Mouse (Mus musculus): Measurements from ENCODE around the gene Pde4d.

Pde4d gene

DNA sequence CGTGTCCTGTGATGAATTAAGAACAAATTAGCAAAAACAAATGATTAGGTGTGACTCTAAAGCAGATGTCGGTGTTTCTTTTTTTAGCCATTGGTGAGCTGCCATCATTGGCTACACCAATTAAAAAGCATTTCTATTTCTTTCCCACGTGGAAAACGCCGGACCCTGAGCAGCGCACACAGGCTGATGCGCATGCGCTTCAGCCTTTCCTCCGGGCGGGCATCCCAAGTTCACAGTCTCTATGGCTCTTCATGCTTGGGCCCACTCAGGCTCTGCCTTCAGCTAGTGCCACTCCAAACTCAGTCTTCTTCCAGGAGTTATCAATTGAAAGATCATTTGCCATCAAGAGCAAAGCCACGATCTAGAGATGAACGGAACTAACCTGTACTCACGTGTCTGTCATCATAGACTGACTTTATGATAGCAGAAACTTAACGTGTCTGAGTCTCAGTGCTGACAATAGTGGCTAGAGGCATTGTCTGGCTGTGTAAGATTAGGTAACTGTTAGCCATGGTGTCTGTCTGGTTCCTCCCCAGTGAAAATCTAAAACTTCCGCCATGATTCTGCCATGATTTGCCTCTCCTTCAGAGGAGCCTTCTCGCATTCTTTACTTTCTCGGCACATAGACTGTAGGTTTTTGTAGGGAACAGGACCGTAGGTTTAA, 1175.8 kb downstream of the Pde4d start:
- DNase-seq (ENCODE audit: low read depth): no peak

DNA sequence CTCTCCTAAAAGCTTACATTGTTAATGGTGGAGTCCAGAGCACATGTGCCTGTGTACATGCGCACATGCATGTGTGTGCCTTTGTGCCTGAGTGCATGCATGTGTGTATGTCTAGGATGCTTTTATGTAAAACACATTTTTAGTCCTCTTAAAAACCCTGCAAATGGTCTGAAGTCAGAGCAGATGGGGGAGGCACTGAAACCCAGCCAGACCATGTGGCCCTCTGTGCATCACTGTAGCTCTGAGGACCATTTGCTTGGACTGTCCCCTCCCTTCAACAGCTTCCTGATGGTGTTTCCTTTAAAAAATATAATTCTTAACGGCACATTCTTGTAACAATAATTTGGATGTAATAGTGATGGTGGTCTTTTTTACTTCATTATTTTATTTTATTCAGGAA, 1177.5 kb downstream of the Pde4d start:
- no peak for DNase-seq (ENCODE audit: low read depth)

DNA sequence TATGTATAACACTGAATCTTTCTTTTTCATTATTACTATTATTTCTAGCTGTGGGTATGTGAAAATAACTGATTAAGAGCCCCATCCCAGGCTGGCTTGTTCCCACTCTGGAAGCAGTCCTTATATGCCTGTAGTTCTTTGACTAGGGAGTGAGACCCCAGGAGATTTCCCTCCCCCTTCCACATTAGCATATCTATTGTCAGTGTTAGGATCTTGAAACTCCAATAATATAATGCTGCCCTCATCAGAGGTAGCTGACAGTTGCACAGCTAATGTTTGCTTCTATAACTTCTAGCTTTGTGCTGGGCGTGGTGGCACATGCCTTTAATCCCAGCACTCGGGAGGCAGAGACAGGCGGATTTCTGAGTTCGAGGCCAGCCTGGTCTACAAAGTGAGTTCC, 1178.9 kb downstream of the Pde4d start:
- DNase-seq (ENCODE audit: low read depth): no peak

DNA sequence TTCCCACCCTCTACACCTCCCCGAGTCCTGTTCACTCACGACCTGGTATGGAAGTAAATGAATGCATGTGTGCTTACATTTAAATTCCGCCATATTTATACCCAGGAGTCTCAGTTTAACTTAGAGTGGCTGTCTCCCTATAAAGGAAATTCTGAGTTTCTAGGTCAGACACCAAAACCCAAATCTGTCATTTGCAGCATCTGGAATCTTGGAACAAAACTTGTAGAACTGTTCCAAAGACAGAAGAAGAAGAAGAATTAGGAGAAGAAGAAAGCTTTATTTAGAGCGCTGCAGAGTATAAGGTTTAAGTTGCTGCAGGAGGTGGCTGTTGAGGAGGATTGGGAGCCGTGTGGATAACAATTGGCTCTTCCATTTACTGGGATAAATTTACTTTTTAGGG, 1179.5 kb downstream of the Pde4d start:
- DNase-seq (ENCODE audit: low read depth): no peak

DNA sequence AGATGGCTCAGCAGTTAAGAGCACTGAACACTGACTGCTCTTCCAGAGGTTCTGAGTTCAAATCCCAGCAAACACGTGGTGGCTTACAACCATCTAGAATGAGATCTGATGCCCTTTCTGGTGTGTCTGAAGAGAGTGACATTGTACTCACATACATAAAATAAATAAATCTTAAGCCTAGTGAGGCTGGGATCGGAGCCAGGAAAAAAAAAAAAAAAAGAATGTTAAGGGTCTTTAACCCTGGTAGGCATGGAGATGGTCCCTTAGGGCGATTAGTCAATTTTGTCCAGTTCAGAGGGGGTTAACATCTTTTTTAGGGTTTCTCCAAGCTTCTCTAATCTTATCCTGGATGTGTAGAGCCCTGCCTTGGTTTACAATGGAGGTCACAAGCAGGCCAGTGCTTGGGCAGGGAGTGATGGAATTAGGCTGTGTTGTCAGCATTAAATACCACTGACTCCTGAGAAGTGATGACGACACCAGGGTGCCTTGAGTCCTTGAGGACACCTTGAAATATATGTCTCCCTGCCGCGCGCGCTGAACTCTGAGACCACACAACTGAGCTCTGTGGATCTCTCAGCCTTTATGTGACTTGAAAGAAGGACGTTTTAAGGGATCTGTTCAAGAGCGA, 1181.8 kb downstream of the Pde4d start:
- no peak for DNase-seq (ENCODE audit: low read depth)

DNA sequence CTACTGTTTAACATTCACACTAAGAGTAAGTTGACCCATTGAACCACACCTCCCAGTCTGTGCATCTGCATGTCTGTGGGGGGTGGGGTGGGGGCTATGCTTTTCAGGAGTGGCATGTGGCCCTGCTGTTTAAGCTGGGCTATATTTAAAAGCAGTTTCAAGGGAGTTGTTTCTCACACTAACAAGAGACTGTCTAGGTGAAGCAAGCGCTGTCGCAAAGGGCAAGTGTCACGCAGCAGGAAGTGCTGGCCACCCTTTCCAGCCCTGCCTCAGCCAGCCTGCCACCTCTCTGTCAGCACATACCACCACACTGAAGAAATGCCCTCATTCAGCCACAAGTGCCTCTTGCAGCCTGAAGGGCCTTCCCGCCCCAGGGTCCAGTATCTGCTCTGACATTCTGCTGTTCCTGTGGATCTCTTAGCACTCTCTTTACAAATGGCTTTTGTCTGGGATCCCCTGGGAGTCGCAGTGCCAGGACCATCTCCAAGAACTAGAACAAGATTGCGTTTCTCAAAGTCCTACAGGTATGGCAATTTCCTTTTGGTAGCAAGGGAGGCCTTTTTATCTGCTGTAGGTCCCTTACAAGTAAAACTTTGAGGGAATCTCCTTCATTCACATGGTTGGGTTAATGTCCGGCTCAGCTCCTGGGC, 1182.8 kb downstream of the Pde4d start:
- no peak for DNase-seq (ENCODE audit: low read depth)

DNA sequence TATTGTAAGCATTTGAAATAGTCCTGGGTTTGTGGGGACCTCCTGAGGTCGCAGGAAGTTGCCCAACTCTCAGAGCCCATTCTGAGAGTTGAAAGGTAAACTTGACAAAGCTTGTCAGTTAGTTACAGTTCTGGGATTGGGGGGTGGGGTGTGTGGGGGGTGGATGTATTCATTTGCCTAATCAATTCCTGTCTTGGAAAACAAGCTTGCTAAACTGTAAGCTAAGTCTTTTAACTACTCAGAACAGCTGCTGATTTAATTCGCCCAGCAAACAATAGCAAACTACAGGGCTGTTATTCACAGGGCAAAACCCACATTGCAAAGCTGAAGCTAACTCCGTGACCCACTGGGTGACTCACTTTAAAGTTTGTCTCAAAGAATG, 1183.3 kb downstream of the Pde4d start:
- no peak for DNase-seq (ENCODE audit: low read depth)

DNA sequence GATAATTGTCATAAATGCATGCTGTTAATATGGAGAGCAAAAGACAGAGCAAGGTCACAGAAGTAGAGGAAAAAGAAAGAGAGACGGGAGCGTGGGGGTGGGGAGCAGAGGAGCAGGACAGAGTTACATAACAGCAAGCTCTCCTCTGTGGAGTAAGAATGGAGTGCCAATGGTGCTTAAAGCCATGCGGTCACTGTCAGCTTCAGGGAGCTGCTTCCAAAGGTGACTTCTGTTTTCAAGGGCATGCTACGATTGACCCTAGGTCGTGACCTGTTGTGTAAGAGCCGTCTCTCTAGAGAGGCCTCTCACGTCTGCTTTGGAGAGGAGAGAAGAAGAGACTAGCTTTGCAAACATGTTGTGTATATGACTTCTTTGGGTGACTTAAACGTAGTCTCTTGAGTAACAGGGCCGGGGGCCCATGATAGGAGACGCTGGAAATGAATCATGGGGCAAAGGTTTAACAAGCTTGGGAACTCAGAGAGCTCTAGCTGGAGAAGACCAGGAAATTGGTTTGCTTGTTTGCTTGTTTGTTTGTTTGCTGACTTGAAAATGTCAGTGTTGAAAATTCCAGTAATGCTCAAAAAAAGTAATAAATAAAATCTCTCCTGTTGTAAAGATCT, 1186.3 kb downstream of the Pde4d start:
- DNase-seq (ENCODE audit: low read depth): no peak

DNA sequence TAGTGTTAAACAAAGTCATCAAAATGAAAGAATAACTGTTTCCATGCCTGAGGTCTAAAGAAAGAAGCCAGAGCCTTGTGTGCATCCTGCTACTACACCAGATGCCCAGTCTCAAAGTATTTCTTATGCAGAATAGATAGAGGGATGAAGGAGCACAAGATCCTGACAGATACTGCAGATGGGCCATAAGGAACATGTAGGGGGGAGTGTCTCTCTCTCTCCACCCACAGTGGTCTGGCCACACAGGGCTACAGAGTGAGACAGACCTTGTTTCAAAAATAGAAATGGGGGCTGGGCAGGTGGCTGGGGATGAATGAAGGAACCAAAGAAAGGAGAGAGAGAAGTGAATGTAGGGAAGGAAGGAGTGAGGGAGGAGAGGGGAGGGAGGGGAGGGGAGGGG, 1188.5 kb downstream of the Pde4d start:
- DNase-seq (ENCODE audit: low read depth): no peak

DNA sequence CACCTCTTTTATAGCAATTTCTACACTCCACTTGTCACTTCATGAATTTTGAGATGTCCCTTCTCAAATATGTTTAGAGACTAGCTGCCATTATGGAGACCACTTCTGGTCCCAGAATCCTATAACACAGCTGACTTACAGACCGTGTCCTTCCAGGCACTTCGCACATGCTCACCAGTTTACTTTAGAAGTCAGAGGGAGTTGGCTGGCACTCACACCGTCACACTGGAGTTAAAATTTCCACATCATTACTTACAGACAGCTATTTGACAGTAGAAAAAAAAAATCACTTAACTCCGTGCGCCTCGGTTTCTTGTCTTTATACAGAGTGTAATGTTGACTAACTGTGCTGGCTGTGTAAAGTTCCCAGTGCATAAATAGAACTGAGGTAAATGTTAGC, 1189.5 kb downstream of the Pde4d start:
- no peak for DNase-seq (ENCODE audit: low read depth)

DNA sequence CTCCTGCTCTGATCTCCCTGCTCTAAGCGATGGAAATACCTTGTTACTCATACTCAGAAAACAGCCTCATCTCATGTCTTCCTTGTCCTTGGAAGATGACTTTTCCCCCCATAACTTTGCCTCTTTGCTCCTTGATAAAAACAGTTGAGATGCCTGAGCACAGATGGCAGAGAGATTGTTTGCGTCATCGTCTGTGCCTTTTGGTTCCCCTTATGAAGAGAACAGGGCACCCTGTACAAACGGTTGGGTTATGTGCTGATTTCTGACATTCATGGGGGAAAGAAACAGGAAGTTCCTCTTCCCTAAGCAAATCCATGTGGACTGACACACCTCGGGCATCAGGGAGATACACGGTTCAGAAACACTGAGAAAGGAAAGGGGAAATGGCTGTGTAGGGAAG, 1191.8 kb downstream of the Pde4d start:
- no peak for DNase-seq (ENCODE audit: low read depth)

DNA sequence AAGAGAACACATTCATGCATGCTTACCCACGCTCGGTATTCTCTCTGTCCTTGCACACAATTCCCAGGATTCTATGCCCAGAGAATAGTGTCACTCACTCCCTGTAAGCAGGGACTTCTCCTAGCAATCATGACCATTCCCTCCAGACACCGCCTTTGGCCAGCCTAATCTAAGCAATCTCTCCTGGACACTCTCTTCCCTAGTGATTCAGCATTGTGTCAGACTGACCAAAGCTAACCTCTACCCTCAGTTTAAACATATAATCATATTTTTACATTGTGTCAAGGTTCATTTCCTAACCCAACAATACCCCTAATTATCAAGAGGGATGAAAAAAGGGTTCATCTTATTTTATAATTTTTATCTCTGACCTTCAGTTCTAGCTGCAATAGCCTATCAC, 1193.7 kb downstream of the Pde4d start:
- no peak for DNase-seq (ENCODE audit: low read depth)

DNA sequence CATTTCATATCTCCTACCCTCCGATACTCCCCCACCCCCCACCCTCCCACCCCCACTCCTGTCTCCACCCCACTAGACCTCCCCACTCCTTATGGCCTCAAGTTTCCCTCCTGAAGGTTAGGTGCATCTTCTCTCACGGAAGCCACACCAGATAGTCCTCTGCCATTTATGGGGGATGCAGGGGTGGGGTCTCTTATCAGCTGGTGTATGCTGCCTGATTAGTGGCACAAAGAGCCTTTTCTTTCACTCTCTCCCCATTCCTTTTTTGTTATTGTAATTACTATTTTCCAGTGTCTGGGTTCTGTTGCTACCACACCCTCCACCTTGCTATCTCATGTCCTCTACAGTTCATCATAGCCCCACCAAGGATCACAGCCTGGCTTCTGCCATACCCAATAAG, 1194.3 kb downstream of the Pde4d start:
- DNase-seq (ENCODE audit: low read depth): no peak

DNA sequence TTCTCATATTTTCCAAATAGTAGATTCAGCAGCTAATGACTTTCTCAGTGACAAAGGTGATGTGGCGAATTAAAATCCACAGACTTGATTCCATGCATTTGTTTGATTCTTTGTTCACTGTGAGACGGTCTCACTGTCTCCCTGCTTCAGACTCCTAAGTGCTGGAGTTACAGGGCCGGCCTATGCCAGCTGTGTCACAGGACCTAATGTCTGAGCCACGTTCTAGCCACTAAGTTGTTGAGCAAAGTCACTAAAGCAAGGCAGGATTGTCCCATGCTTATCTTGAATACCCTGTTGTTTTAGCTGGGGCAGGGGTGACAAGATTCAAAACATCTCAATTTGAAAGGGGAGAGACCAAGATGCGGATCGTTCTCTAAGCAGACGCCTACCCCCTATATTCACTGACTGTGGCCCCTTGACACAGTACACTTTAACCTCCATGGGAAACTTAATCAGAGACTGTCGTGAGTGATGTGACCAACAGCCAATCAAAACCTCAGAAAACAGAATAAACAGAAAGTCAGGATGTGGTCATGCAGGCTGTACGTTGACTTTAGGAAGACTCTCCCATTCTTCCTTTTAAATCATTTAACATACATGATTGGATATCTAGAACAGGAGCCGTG, 1195.6 kb downstream of the Pde4d start:
- DNase-seq (ENCODE audit: low read depth): no peak

DNA sequence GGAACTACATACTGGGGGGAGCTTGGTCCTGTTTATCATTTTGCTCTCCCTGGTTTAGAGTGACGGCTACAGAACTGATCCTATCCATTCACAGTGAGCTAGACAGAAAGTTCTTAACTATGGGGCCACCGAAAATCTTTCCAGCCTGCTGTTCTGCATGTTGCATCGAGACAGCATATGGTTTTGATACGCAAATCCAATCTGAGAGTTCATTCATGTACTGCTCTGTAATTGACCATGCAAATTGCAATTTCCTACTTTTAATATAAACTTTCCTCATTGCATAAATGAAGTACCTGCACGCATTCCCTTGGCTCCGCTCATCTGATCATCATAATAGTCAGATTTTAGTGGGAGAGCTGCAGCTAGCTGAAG, 1196.1 kb downstream of the Pde4d start:
- DNase-seq (ENCODE audit: low read depth): no peak

DNA sequence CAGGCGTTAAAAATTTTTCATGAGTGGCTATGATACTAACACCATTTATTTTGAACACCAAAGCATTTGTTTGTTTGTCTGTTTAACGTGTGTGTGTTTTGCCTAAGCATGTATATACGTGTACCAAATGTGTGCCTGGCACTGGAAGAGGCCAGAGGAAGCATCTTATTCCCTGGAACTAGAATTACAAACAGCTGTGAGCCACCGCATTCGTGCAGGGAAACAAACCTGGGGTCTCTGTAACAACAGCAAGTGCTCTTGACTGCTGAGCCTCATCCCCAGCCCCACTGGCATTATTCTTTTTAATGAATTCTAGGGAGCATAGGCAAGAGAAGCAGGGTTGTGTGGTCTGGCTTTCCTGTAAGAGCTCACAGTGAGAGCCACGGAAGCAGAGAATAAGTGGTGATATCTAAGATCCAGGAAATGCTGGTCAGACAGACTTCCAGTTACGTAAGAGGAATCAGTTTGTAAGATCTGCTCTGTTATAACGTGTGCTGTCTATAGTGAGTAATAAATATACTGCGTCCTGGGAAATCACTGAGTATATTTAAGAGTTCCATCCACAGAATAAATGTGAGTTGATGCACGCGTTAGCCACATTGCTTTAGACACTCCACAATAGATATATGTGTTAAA, 1197.0 kb downstream of the Pde4d start:
- no peak for DNase-seq (ENCODE audit: low read depth)

DNA sequence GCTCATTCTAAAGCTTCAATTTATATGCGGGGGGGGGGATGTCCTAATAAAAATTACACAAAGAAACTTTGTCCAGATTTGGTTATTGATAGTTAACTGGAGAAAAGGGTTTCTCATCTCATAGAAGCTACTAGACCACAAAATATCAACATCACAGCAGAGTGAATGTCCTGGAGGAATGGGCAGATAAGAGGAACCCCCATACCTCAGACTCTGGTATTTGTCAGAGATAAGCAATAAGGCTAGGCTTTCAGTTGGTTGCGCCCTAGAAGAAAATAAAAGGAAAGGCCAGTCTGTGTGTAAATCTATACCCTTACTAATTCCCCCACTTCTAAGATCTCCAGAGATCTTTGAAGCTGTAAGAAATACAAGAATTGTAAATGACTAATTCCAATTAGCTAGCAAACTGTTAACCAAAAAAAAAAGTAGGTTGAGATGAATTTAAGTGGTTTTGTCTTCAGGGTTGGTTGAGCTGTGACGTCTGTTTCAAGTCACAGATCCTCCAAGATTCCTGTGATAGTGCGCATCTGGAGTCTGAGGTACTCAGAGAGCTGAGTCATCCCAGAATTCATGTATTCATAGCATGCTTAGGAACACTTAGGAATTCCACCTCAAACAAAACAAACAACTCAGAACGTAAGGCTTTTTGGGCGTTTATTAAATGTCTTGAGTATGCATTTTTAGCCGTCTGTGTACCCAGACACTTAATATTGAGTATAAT, 1197.9 kb downstream of the Pde4d start:
- DNase-seq (ENCODE audit: low read depth): no peak

DNA sequence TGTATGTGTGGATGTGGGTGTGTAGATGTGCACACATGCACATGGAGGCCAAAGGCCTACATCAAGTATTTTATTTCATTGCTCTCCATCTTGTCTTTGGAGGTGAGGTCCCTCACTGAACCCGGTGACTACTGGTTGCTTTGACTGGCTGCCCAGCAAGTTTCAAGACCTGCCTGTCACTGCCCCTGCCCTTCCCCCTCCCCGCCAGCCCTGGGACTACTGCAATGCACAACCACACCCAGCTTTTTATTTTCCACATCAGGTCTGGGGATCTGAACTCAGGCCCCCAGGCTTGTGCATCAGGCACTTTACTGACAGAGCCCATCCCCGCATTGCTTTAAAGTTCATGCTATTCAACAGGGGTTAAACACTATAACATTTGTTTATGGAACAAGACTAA, 1198.6 kb downstream of the Pde4d start:
- no peak for DNase-seq (ENCODE audit: low read depth)

DNA sequence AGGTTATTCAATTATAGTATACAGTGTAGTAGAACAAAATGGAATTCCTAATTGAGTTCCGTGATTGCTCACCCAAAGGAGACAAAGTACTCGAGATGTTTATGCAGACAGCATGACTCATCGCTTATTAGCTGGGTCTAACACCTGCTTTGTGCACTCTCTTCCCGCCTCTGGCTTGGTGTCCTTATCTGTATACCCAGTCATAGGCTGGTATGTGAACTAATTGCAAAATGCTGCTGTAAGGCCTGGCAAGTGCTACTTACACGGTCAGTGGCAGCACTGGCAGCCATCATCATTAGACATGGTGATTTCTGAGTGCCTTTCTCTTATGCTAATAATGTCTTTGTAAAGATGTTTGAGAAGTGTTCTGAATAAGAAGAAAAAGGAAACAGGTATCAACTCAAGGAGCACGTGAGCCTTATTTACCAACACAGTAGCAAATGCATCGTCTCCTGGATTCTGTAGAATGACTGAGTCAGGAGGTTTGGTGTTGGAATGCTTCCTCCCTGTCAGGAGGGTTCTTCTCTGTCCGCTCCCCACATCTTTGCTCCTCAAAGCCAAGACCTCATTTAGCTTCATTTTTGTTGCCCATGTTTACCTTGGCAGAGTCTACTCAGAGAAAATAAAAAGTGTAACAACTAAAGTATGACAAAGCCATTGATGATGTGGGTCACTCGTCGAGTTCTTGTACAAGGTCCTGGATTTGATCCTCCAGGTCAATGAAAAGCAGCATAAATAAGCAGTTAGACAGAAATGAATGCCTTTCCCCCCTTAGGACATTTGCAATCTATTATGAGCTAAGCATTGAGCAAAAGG, 1202.2 kb downstream of the Pde4d start:
- no peak for DNase-seq (ENCODE audit: low read depth)

DNA sequence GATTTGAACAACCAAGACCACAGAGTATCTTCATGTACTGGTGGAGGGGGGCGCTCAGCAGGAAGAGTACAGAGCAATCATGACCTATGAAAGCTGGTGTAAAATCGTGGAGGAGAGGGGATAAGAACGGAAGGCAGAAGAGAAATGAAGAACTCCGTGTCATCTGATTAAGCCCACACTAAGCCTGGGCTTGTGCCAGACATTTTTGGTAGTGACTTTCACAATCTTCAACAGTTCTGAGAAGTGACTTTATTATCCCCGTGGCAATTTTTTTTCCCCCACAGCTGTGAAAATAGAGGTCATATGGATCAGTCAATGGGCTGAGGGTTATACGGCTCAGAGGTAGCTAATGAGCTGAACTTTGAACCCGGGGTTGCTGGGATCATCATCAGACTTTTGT, 1202.9 kb downstream of the Pde4d start:
- no peak for DNase-seq (ENCODE audit: low read depth)

DNA sequence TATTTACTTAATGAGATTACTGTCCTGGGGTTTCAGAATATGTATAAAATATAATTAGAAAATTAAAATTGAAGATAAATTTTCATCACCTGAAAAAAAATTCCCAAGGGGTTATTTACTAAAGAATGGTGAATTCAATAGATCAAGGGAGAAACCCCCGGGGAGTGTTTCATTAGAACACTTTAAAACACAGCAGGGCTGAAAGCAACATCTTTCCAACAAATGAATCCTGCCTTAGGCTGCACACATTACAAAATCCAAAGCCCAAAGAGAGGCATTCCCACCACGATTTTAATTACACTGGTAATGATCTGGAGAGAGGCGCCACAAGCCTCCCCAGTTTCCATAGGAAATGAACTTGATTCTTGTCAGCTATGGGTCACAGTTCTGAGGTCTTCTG, 1205.6 kb downstream of the Pde4d start:
- DNase-seq (ENCODE audit: low read depth): no peak

All from fibroblast of lung, adult 2 months (primary cell).